Mouse (Mus musculus): ENCODE data around the gene Fbxl7.

DNA sequence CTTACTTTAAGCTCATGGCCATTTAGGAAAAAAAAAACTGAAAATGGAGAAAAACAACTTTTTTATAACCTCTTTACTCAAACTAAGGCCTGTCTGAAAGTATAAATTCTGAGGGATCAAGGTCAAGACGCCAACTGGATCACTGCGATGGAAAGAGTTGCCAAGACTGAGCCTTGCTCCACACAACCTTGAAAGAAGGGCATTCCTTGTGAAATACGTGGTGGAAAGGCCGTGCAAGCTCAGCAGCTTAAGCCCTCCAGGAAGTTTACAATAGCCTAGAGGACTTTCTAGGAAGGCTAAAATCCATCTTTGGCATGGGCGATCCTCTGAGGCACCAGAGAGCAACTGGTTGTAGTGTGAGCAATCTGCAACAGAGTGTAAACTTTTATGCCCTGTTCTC is 27.9 kb downstream of the Fbxl7 start:
- TF ChIP-seq POLR2AphosphoS5 (IDR thresholded peaks at IDR 0.05; ENCODE audit: insufficient replicate concordance, low read depth, low read length) (no peak), CTCF (IDR thresholded peaks at IDR 0.05; ENCODE audit: low read depth, low read length) (no peak), GATA1 (IDR thresholded peaks at IDR 0.05; ENCODE audit: borderline replicate concordance, low read length) (no peak)

Measured in G1E (cell line).